Mouse (Mus musculus) lung, postnatal 0 days (tissue): ENCODE measurements around the gene Gnat2.

Source experiments
- CTCF ChIP-seq: IDR thresholded peaks from 2 replicates; pipeline ENCODE4 v1.5.1; 2016; ENCODE audit warnings: antibody characterized with exemption, mild to moderate bottlenecking
- EP300 ChIP-seq: IDR thresholded peaks from 2 replicates; pipeline ENCODE4 v1.6.1; 2016; ENCODE audit warnings: antibody characterized with exemption, mild to moderate bottlenecking, control low read depth

DNA sequence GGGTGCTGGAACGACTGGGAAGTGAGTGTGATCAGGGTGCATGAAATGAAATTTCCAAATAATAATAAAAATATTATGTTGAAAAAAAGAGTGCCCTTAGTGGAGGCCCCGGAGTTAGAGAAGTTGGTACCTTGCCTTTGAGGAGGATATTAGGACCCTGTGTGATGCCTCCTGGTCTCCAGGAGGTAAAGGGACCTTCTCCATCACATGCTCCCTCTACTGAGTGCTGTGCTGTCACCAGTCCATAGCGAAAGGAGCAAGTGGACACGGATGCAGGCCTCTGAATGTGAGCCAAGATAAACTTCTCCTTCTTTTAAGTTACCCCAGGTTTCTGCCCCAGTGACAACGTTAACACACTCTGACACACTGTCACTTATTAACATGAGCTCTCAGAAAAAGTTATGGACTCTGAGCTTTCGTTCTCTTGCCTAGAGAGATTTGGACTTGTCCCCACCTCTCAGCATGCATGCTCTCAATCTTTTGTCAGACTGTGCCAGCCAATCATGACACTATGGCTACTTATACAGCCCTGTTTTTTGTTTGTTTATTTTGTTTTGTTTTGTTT is 25.1 kb upstream of the Gnat2 start:
- no peak for TF ChIP-seq CTCF
- TF ChIP-seq EP300, result no peak
